Mouse (Mus musculus) G1E (cell line): ENCODE measurements around the gene Apbb1. TPM values are rescaled to one million over a fixed set of nuclear protein-coding genes. Genes with fewer than 3 reads are reported as not detected.

Experiments used
- ATAC-seq: 2 replicates; pipeline ENCODE4 v1.8.0; 2016; ENCODE audit warnings: mild to moderate bottlenecking; ENCODE audit not compliant: insufficient number of reproducible peaks, poor library complexity, low FRiP score, severe bottlenecking; ENCODE audit errors: extremely low read depth
- DNase-seq: peaks from one replicate; pipeline ENCODE4 v3.0.0; 2012; ENCODE audit warnings: low spot score
- H3K27me3 ChIP-seq: 2 replicates; pipeline ENCODE4 v1.6.1; 2012; ENCODE audit warnings: mild to moderate bottlenecking, low read length, inconsistent platforms; ENCODE audit not compliant: insufficient read depth
- H3K36me3 ChIP-seq: replicated peaks from 2 replicates; pipeline ENCODE3; 2012; ENCODE audit warnings: mild to moderate bottlenecking, inconsistent platforms
- H3K4me1 ChIP-seq: 2 replicates; pipeline ENCODE4 v1.6.1; 2012; ENCODE audit warnings: low read depth, low read length, inconsistent platforms, mixed read lengths; ENCODE audit not compliant: insufficient read depth
- H3K4me3 ChIP-seq: 2 replicates; pipeline ENCODE4 v1.5.1; 2012; ENCODE audit warnings: low read depth, mild to moderate bottlenecking, inconsistent platforms, low read length, moderate library complexity, mixed read lengths
- H3K9me3 ChIP-seq: replicated peaks from 2 replicates; pipeline ENCODE4 v1.6.1; 2012; ENCODE audit warnings: inconsistent platforms
- CTCF ChIP-seq: IDR thresholded peaks from 2 replicates; pipeline ENCODE4 v1.5.1; 2012; ENCODE audit warnings: low read depth, low read length, inconsistent platforms, mixed read lengths
- GATA1 ChIP-seq: IDR thresholded peaks from 2 replicates; pipeline ENCODE4 v1.6.1; 2012; ENCODE audit warnings: borderline replicate concordance, low read length, inconsistent platforms, mixed read lengths
- GATA2 ChIP-seq: IDR thresholded peaks from 2 replicates; pipeline ENCODE4 v1.6.1; 2012; ENCODE audit warnings: low read depth, low read length, inconsistent platforms, borderline replicate concordance
- POLR2AphosphoS5 ChIP-seq: IDR thresholded peaks from 2 replicates; pipeline ENCODE4 v1.6.1; 2012; ENCODE audit warnings: low read depth, low read length, inconsistent platforms; ENCODE audit not compliant: insufficient replicate concordance
- TAL1 ChIP-seq: conservative IDR thresholded peaks from 2 replicates; pipeline ENCODE4 v1.6.1; 2012; ENCODE audit warnings: low read depth, low read length, inconsistent platforms, mixed read lengths
- polyA plus RNA-seq: library from polyadenylated mRNA; stranded (reverse); fragments of >175 nt; gene quantifications from 2 replicates; pipeline ENCODE4 v1.2.3, GENCODE M21; 2012
- total RNA-seq, 2 experiments: library from RNA; stranded (forward) in 1 of 2; stranded (reverse) in 1 of 2; fragments of 200-1000 nt in 1 of 2; fragments of >200 nt in 1 of 2; fragmentation: Nextera tagmentation in 1 of 2; gene quantifications; 2 replicates each; pipeline ENCODE4 v1.2.3; 2014 to 2017

Gene Apbb1
- total and polyA plus RNA-seq, 3 experiments, result 0.03 to 0.27 TPM; not detected in 1

DNA sequence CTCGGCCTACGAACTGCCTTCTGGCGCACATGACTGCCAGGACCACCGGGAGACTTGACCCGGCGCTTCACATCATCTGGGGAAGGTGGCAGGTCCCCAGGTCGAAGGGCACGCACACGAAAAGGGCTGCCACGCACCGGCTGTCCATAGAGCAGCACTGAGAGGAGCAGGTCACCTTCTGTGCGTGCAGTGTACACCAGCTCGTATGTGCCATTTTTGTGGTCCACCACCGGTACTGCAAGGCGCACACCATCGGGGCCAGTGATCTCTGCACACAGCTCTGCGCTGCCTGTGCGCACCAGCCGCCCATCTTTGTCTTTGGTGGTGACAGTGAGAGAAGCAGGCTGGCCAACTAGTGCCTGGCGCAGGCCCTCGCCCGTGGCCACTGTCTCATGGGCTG is 36.4 kb upstream of the Apbb1 start:
- H3K9me3 ChIP-seq, result no peaks in the 10 kb centered on the region
- TF ChIP-seq GATA1 (no peak), TAL1 (no peak)
- no peak for DNase-seq
- no peaks in the 10 kb centered on the region for H3K4me1 ChIP-seq
- H3K27me3 ChIP-seq, result no peaks in the 10 kb centered on the region
- no peak for ATAC-seq
- H3K4me3 ChIP-seq, result no peak overlapping the region
- H3K36me3 ChIP-seq, result peaks cover 76% of the 10 kb centered on the region

DNA sequence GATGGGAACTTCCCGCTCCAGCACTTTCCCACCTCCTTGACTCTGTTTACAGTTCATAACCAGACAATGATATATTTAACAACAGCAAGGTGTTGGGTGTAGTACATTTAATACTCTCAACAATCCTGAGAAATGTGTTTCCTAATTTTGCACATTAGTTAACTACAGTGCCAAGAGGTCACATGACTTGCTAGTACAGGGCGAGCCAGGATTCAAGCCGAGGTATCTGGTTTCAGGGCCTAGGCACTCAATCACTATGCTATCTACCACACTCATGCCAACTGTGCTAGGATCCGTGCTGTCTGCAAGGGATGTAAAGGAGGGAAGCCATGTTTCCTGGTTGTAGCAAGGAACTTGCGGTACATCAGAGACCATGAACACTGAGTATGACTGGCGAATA is 35.1 kb upstream of the Apbb1 start:
- peaks cover 78% of the 10 kb centered on the region for H3K36me3 ChIP-seq
- ATAC-seq (no peak), DNase-seq (no peak)

DNA sequence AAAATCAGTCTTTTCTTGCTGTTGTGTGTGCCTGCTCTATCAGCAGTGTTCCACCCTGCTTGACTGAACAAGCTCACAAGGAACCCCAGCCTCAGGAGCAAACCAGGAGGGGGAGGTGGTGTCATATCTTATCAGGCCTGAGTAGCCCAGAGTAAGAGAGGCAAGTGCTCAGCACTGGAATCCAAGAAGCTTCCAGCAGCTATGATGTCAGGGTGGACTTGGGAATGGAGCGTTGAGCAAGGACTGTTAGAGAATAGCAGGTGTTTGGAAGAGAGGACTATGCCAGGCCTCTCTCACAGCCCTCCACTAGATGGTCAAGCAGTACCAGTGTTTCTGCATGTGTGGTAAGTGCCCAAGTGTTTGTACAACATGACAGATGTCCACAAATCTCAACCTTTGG is 34.3 kb upstream of the Apbb1 start:
- TF ChIP-seq GATA1, result no peak
- TF ChIP-seq POLR2AphosphoS5, result no peak
- no peak for TF ChIP-seq GATA2
- no peak for TF ChIP-seq TAL1
- TF ChIP-seq CTCF, result no peak
- peaks cover 78% of the 10 kb centered on the region for H3K36me3 ChIP-seq
- no peaks in the 10 kb centered on the region for H3K27me3 ChIP-seq
- DNase-seq, result no peak
- no peaks in the 10 kb centered on the region for H3K4me1 ChIP-seq
- H3K9me3 ChIP-seq, result no peaks in the 10 kb centered on the region
- no peak overlapping the region for H3K4me3 ChIP-seq
- no peak for ATAC-seq

More for the DNA sequence above, 35.1 kb upstream of the Apbb1 start:
- Histone ChIP-seq H3K27me3 (no peaks in the 10 kb centered on the region), H3K4me3 (no peak overlapping the region), H3K9me3 (no peaks in the 10 kb centered on the region), H3K4me1 (no peaks in the 10 kb centered on the region)
- TF ChIP-seq TAL1, result no peak
- no peak for TF ChIP-seq GATA1
- no peak for TF ChIP-seq CTCF
- TF ChIP-seq GATA2, result no peak
- TF ChIP-seq POLR2AphosphoS5, result no peak

DNA sequence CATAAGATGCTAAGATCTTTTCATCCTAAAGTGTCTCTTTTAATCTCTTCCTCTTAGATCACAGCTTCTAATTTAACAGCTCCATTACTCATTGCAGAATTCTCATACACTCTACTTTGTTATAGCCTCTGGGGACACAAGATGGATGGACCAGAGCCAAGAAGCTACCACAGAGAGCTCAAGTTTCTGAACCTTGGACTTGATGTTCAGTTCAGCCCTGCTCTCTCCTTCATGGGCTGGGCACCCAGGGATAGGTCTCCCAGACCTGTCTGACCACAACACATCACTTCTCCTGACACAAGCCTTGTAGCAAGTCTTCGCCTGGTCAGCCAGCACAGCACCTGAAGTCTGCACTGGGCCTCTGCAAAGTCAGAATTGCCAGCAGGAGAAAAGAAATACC is 32.9 kb upstream of the Apbb1 start:
- Histone ChIP-seq H3K27me3 (no peaks in the 10 kb centered on the region), H3K4me1 (no peaks in the 10 kb centered on the region), H3K4me3 (no peak overlapping the region), H3K36me3 (peaks cover 68% of the 10 kb centered on the region), H3K9me3 (no peaks in the 10 kb centered on the region)
- no peak for DNase-seq
- TF ChIP-seq TAL1, result no peak
- no peak for TF ChIP-seq GATA2
- TF ChIP-seq GATA1, result no peak
- no peak for TF ChIP-seq POLR2AphosphoS5
- no peak for TF ChIP-seq CTCF
- ATAC-seq, result no peak

DNA sequence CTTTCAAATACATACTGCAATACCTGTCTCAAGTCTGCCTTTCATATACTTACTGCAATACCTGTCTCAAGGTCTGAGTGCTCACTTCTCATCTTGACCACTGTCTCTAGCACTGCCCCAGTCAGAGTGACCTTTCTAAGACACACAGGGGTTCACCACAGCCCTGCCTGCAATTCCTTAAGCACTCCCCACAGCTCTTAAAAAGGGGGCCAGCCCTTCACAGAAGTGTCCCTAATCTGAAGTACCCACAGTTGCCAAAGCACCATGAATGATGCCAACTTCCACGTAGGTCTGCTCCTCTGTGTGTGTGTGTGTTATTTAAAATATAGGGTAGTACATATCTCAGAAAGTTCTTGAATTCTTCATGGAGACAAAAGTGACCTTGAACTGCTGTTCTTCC is 30.3 kb upstream of the Apbb1 start:
- no peak for TF ChIP-seq GATA2
- TF ChIP-seq POLR2AphosphoS5, result no peak
- no peak for TF ChIP-seq CTCF
- H3K9me3 ChIP-seq, result no peaks in the 10 kb centered on the region
- H3K4me3 ChIP-seq, result no peak overlapping the region
- DNase-seq (no peak), ATAC-seq (no peak)
- H3K36me3 ChIP-seq, result peaks cover 42% of the 10 kb centered on the region
- no peaks in the 10 kb centered on the region; the same call in 1 of the 2 replicates for H3K27me3 ChIP-seq
- no peaks in the 10 kb centered on the region for H3K4me1 ChIP-seq

DNA sequence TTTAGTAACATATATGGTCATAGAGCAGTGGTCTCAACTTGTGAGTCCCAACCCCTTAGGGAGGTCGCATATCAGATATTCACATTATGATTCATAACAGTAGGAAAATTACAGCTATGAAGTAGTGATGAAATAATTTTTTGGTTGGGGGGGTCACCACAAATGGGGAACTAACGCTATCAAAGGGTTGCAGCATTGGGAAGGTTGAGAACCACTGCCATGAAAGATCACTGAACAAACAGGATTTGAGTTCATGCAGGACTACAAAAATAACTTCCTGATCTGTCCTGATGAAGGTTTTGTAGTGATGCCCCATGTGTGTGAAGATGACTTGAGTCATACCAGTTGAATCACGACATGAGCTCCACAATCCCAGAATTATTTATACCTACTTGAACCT is 27.0 kb upstream of the Apbb1 start:
- DNase-seq (no peak), ATAC-seq (no peak)
- Histone ChIP-seq H3K27me3 (no peaks in the 10 kb centered on the region; the same call in 1 of the 2 replicates), H3K4me3 (no peak overlapping the region), H3K36me3 (peaks cover 22% of the 10 kb centered on the region), H3K4me1 (no peaks in the 10 kb centered on the region), H3K9me3 (no peaks in the 10 kb centered on the region)
- TF ChIP-seq TAL1, result no peak
- no peak for TF ChIP-seq GATA2
- TF ChIP-seq POLR2AphosphoS5, result no peak
- TF ChIP-seq GATA1, result no peak
- TF ChIP-seq CTCF, result no peak

DNA sequence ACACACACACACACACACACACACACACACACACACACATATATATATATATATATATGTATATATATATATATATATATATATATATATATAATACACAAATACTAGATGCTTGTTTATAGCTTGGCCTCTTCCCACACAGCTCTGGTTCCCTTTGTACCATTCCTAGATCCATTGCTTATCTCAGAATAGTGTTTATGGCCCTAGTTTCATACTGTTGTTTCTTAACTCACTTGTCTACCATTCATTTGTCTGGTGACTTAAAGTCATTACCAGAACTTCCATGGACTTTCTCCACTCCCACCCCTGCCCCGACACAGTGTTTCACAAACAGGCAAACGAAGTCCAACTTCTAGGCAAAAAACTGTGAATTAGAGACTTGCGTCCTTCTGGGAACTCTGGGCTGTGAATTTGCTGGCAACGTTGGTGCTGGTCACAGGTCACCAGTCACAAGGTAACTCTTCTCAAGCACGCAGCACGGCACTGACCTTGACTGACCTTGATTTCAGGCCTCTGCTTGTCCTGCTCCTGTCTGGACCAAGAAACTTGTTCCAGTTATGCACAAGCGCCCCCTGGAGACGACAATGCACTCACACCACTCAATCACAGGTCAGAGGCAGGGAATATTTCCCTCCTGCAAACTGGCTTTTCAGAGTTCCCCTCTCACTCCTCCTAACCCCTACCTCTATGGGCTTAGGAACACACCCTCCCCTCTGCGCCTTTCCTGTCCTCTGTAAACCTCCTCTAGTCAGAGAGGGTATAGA is 21.6 kb upstream of the Apbb1 start:
- Histone ChIP-seq H3K36me3 (no peaks in the 10 kb centered on the region), H3K4me3 (no peak overlapping the region), H3K9me3 (no peaks in the 10 kb centered on the region), H3K27me3 (0 out of 2 replicates have a peak, but pooled peaks cover 2% of the 10 kb centered on the region), H3K4me1 (no peaks in the 10 kb centered on the region)
- TF ChIP-seq CTCF (no peak), POLR2AphosphoS5 (no peak), TAL1 (no peak), GATA2 (no peak)
- ATAC-seq (no peak; the same call in 1 of the 2 replicates), DNase-seq (no peak)
